Mouse (Mus musculus) heart, embryonic 16.5 days (tissue): ENCODE measurements around the gene Cldn3. TPM values are rescaled to one million over a fixed set of nuclear protein-coding genes. Genes with fewer than 3 reads are reported as not detected.

Experiments used
- ATAC-seq: fragments of 200-750 bp; cut with Nextera tagmentation; replicated peaks from 2 replicates; pipeline ENCODE4 v1.8.0; 2017; ENCODE audit warnings: moderate number of reproducible peaks; ENCODE audit not compliant: insufficient read depth, low FRiP score; ENCODE audit errors: extremely low read depth
- H3K27ac ChIP-seq: fragments of 300-500 bp; sonication (generic); 2 replicates; pipeline ENCODE4 v1.5.1; 2014; ENCODE audit warnings: mild to moderate bottlenecking, low read length, control low read depth, moderate library complexity
- H3K27me3 ChIP-seq: fragments of 300-500 bp; sonication (generic); 2 replicates; pipeline ENCODE4 v1.6.1; 2014; ENCODE audit warnings: low read length, mixed read lengths; ENCODE audit not compliant: control insufficient read depth, insufficient read depth
- H3K36me3 ChIP-seq: fragments of 300-500 bp; sonication (generic); 2 replicates; pipeline ENCODE4 v1.6.1; 2014; ENCODE audit not compliant: control insufficient read depth, insufficient read depth
- H3K4me1 ChIP-seq: fragments of 300-500 bp; sonication (generic); 2 replicates; pipeline ENCODE4 v1.6.1; 2014; ENCODE audit warnings: low read length, mixed read lengths; ENCODE audit not compliant: control insufficient read depth, insufficient read depth
- H3K4me2 ChIP-seq: fragments of 300-500 bp; sonication (generic); 2 replicates; pipeline ENCODE4 v1.6.1; 2014; ENCODE audit warnings: low read depth, mild to moderate bottlenecking, control low read depth, low read length
- H3K4me3 ChIP-seq: fragments of 300-500 bp; sonication (generic); 2 replicates; pipeline ENCODE4 v1.5.1; 2014; ENCODE audit warnings: mild to moderate bottlenecking, control low read depth, low read length
- H3K9ac ChIP-seq: fragments of 300-500 bp; sonication (generic); 2 replicates; pipeline ENCODE4 v1.6.1; 2014; ENCODE audit warnings: low read length, control low read depth
- H3K9me3 ChIP-seq: fragments of 300-500 bp; sonication (generic); replicated peaks from 2 replicates; pipeline ENCODE4 v1.6.1; 2016; ENCODE audit warnings: low read length; ENCODE audit not compliant: control insufficient read depth
- WGBS: fragments of 180-500 bp; shearing (Covaris S2); extraction: QIAGEN DNeasy Blood & Tissue Kit; methylation state at CpG from one replicate; pipeline ENCODE4 v1.1.7; 2014; 5-methylcytosine and 5-hydroxymethylcytosine counted together
- polyA plus RNA-seq: library from polyadenylated mRNA; unstranded; fragments of >200 nt; fragmentation: Nextera tagmentation; extraction: Ambion mirVana; gene quantifications from 2 replicates; pipeline ENCODE4 v1.2.1, GENCODE M21; 2015

Gene Cldn3
- polyA plus RNA-seq, 1 experiment from 2014 or later: 8.0 TPM

- no peaks in the 10 kb centered on the region; the same call in 1 of the 2 replicates for H3K4me1 ChIP-seq
- no peak for ATAC-seq
- no peak overlapping the region for H3K4me3 ChIP-seq
- no peaks in the 10 kb centered on the region for H3K36me3 ChIP-seq
- no peak overlapping the region for H3K4me2 ChIP-seq
- H3K27ac ChIP-seq: no peak overlapping the region
- H3K27me3 ChIP-seq: no peaks in the 10 kb centered on the region; the same call in 1 of the 2 replicates
- WGBS: 77% methylated on average over 7 of the region's 7 CpGs
- no peak overlapping the region for H3K9ac ChIP-seq
- H3K9me3 ChIP-seq: no peaks in the 10 kb centered on the region
These were observed 12.5 kb upstream of the Cldn3 start for GRCm38 (mm10) chr5:134973526-134973925.

- peak; percentile 52; the same call in 1 of the 2 replicates for ATAC-seq
- no peaks in the 10 kb centered on the region; the same call in 1 of the 2 replicates for H3K27me3 ChIP-seq
- no peak overlapping the region for H3K4me3 ChIP-seq
- no peak overlapping the region for H3K9ac ChIP-seq
- H3K9me3 ChIP-seq: no peaks in the 10 kb centered on the region
- no peak overlapping the region for H3K27ac ChIP-seq
- H3K36me3 ChIP-seq: no peaks in the 10 kb centered on the region
- 11% methylated on average over 7 of the region's 7 CpGs for WGBS
- H3K4me2 ChIP-seq: no peak overlapping the region
- H3K4me1 ChIP-seq: no peaks in the 10 kb centered on the region; the same call in 1 of the 2 replicates
These were observed 11.7 kb upstream of the Cldn3 start for GRCm38 (mm10) chr5:134974294-134974693.

- Histone ChIP-seq H3K27ac (no peak overlapping the region), H3K4me2 (no peak overlapping the region), H3K36me3 (no peaks in the 10 kb centered on the region), H3K9ac (no peak overlapping the region), H3K27me3 (no peaks in the 10 kb centered on the region; the same call in 1 of the 2 replicates), H3K9me3 (no peaks in the 10 kb centered on the region), H3K4me3 (no peak overlapping the region), H3K4me1 (no peaks in the 10 kb centered on the region; the same call in 1 of the 2 replicates)
- no peak for ATAC-seq
- 44% methylated on average over 2 of the region's 2 CpGs for WGBS
These were observed 11.1 kb upstream of the Cldn3 start for GRCm38 (mm10) chr5:134974921-134975320.

- no peak overlapping the region for H3K9ac ChIP-seq
- 58% methylated on average over 2 of the region's 2 CpGs for WGBS
- H3K4me1 ChIP-seq: no peaks in the 10 kb centered on the region; the same call in 1 of the 2 replicates
- H3K4me3 ChIP-seq: no peak overlapping the region
- H3K36me3 ChIP-seq: no peaks in the 10 kb centered on the region
- H3K27ac ChIP-seq: no peak overlapping the region
- no peak overlapping the region for H3K4me2 ChIP-seq
- no peaks in the 10 kb centered on the region; the same call in 1 of the 2 replicates for H3K27me3 ChIP-seq
- no peaks in the 10 kb centered on the region for H3K9me3 ChIP-seq
- no peak for ATAC-seq
These were observed 9.8 kb upstream of the Cldn3 start for GRCm38 (mm10) chr5:134976164-134976563.

GRCm38 (mm10) chr5:134976577-134977250, 9.3 kb upstream of the Cldn3 start:
- no peak overlapping the region for H3K4me3 ChIP-seq
- H3K4me1 ChIP-seq: no peaks in the 10 kb centered on the region; the same call in 1 of the 2 replicates
- no peak overlapping the region for H3K4me2 ChIP-seq
- no peak overlapping the region for H3K9ac ChIP-seq
- H3K9me3 ChIP-seq: no peaks in the 10 kb centered on the region
- H3K36me3 ChIP-seq: no peaks in the 10 kb centered on the region
- no peak for ATAC-seq
- no peaks in the 10 kb centered on the region; the same call in 1 of the 2 replicates for H3K27me3 ChIP-seq
- no peak overlapping the region for H3K27ac ChIP-seq
- WGBS: 72% methylated on average over 14 of the region's 14 CpGs

- Histone ChIP-seq H3K27ac (no peak overlapping the region), H3K4me3 (no peak overlapping the region), H3K4me2 (no peak overlapping the region), H3K9ac (no peak overlapping the region), H3K9me3 (no peaks in the 10 kb centered on the region), H3K27me3 (no peaks in the 10 kb centered on the region; the same call in 1 of the 2 replicates), H3K36me3 (no peaks in the 10 kb centered on the region), H3K4me1 (no peaks in the 10 kb centered on the region; the same call in 1 of the 2 replicates)
- no peak for ATAC-seq
- WGBS: 48% methylated on average over 4 of the region's 4 CpGs
These were observed 8.2 kb upstream of the Cldn3 start for GRCm38 (mm10) chr5:134977837-134978236.

- Histone ChIP-seq H3K36me3 (no peaks in the 10 kb centered on the region), H3K9ac (no peak overlapping the region), H3K27ac (no peak overlapping the region), H3K9me3 (no peaks in the 10 kb centered on the region), H3K4me3 (no peak overlapping the region), H3K4me1 (peaks cover 6% of the 10 kb centered on the region), H3K4me2 (no peak overlapping the region), H3K27me3 (peaks cover 23% of the 10 kb centered on the region)
- ATAC-seq: no peak
- WGBS: 47% methylated on average over 10 of the region's 10 CpGs
These were observed 4.9 kb upstream of the Cldn3 start for GRCm38 (mm10) chr5:134981149-134981548.

- ATAC-seq: no peak
- H3K4me3 ChIP-seq: no peak overlapping the region
- H3K27me3 ChIP-seq: peaks cover 42% of the 10 kb centered on the region
- H3K4me2 ChIP-seq: no peak overlapping the region
- WGBS: 93% methylated on average over 1 of the region's 1 CpGs
- H3K4me1 ChIP-seq: peaks cover 13% of the 10 kb centered on the region
- H3K36me3 ChIP-seq: no peaks in the 10 kb centered on the region
- H3K27ac ChIP-seq: no peak overlapping the region
- H3K9me3 ChIP-seq: no peaks in the 10 kb centered on the region
- H3K9ac ChIP-seq: no peak overlapping the region
These were observed 2.9 kb upstream of the Cldn3 start for GRCm38 (mm10) chr5:134983111-134983510.

- H3K27me3 ChIP-seq: peaks cover 48% of the 10 kb centered on the region
- no peak for ATAC-seq
- no peak overlapping the region for H3K27ac ChIP-seq
- H3K9me3 ChIP-seq: no peaks in the 10 kb centered on the region
- H3K4me3 ChIP-seq: no peak overlapping the region
- WGBS: 46% methylated on average over 3 of the region's 3 CpGs
- peaks cover 13% of the 10 kb centered on the region for H3K4me1 ChIP-seq
- no peaks in the 10 kb centered on the region for H3K36me3 ChIP-seq
- no peak overlapping the region for H3K9ac ChIP-seq
- no peak overlapping the region for H3K4me2 ChIP-seq
These were observed 2.2 kb upstream of the Cldn3 start for GRCm38 (mm10) chr5:134983771-134984170.
